Mouse (Mus musculus): ENCODE data around the gene Foxn3. TPM values are rescaled to one million over a fixed set of nuclear protein-coding genes. Genes with fewer than 3 reads are reported as not detected.
A peak's percentile ranks its signal among the peaks of the same experiment; 100 is the strongest.

The Foxn3 gene
- total RNA-seq, 2 experiments from 2014 or later, result 47.3 to 50.9 TPM

DNA sequence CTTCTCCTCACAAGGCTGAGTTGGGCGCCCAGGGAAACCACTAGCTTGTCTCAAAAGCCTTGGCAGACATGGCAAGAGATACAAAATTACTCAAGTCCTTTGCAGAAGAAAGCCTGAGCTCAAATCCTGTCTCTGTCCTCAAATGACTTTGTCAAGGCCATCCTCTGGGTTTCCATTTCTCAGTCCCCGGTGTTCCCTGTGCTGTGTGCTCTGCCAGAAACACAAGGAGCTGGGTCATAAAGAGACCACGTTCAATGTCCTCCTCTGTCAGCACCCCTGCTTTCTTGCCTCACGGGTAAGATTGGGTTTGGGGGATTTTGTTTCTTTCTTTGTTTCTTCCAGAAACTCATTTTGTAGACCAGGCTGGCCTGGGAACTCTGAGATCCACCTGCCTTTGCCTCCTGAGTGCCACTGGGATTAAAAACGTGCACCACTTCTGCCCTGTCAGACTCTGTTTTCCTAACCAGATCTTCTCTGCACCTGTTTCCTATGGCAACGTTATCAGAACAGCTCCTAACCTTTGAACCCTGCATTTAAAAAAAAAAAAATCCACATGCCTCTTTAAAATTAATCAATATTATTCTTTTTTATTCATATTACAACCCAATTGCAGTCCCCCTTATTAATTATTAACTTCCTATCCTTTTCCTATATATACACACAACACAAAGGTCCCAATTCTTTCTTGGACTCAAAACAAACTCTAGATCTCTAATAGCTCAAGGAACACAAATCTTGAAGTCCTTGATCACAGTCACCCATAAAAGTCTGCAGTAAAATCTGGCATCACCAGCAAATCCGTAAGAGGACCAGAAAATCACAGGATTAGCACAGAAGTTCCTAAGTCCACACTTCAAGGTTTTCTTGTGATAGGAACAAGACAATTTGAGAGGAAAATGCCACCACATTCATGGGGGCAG is 144.6 kb downstream of the Foxn3 start:
- DNase-seq (ENCODE audit: low spot score in 2 of 2), result no peak

DNA sequence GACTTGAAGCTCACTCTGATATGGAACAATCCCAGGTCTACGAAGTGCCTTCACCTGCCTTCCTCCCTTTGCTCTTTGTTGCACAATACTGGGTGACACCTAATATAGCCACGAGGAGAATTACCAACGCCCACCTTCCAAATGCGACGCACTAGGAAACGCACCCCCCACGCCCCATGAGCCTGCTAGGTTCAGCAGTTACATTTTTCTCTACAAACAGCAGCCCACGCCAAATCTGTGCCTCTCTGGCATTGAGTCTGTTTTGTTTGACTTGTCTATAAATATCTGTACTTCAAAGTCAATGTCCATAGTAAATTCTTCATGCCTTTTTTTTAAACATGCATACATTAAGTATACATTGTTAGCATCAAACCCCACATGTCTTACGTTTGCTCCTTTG is 145.5 kb downstream of the Foxn3 start:
- peak; percentile 40 to 52 for DNase-seq (ENCODE audit: low spot score in 2 of 2)

DNA sequence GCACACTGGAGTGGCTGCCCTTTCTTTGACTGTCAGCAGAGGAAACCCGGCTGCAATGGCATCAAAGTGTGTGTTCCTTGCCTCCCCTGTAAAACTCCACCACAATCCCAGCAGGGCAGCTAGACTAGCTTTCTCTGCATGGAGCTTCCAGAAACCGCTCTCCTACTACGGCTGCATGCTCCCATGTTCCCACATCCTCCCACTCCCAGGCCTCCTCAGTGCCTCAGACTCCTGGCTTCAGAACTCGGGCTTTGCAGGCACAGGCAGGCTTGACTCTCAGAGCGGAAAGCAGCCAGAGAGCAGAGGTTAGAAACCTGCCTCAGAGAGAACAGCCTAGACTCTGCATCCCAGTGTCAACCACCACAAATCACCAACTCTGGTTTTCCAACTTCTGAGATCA is 147.8 kb downstream of the Foxn3 start:
- no peak for DNase-seq (ENCODE audit: low spot score in 2 of 2)

DNA sequence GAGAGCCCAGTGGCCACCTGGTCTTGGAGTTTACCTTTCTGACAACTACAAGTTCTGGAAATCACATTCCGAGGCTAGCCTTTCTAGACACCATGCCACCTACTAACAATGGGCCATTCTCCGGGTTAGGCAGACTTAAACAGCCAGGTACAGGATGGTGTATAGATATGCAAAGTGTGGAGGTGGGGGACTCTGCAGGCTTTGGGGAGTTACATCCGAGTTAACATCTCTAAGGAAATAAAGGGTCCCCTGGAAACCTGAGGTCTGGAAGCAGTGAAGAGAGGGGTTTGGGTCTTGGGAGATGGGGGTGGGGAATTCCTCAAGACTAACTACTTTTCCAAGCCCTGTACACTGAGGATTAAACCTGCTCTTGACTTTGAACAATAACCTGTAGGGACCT is 150.9 kb downstream of the Foxn3 start:
- DNase-seq (ENCODE audit: low spot score in 2 of 2), result no peak

DNA sequence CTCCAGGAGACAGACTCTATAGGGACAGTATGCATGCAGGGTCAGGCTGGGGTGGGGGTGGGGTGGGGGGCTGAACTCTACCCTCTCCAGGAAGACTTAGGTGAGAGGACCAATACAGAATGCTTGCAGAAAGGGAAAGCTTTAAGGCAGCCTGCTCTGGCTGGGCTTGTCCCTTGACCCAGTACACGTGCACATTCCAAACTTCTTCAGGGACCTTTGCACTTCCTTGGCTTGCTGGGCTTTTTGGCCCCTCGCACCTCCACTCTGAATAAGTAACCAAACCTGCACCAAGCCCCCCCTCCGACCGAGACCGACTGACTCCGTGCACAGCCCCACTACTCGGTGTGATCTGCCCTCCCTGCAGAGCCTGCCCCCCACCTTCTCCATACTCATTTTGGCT is 151.3 kb downstream of the Foxn3 start:
- no peak for DNase-seq (ENCODE audit: low spot score in 2 of 2)

DNA sequence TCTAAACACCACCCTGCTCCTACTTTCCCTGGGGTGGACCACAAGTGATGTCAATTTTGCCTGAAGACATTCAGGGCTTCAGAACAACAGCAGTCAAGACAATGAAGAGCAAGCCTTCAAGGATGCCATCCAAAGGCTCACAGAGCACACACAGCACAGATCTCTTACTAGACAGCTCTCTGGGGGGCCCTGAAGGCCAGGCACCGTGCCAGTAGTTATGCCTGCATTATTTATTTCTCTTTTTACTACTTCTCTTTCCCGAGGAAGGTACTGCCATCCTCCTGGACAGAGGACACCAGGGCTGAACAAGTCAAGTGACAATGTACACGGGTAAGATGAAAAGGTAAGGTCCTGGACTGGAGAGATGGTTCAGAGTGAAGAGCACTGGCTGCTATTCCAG is 154.7 kb downstream of the Foxn3 start:
- no peak for DNase-seq (ENCODE audit: low spot score in 2 of 2)

DNA sequence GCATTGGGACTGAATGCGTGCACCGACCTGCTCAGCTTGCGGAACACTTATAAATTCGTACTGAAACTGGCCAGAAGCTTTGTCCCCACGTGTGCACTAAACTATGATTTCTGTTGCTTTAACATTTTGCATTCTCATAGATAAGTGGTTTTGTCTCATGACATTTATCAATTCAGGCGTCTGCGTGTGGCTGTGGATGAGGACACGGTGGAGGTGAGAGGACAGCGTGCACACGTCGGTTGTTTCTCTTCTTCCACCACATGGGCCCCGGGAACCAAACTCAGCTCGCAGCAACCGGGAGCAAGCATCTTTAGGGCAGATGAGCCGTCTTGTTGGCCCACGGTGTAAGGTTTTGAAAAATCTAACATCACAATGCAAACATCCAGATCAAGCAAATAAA is 155.3 kb downstream of the Foxn3 start:
- no peak for DNase-seq (ENCODE audit: low spot score in 2 of 2)

DNA sequence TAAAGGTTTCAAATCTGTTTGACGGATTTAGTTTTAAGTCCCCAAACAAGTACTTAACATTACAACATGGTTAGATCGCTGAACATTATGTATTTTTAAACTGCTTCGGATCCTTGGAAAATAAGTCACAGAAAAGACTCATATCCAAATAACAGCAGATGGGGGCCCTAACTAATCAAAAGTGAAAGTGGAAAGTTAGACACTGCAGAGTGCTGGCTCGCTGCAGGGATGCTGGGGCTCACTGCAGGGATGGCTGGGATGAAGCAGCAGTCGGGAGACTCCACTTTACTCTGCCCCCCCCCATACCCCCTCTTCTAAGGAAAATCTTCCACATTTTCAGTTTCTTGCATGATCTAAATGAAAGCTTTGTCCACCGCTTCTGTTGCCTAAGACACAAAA is 156.1 kb downstream of the Foxn3 start:
- DNase-seq (ENCODE audit: low spot score in 2 of 2), result no peak

DNA sequence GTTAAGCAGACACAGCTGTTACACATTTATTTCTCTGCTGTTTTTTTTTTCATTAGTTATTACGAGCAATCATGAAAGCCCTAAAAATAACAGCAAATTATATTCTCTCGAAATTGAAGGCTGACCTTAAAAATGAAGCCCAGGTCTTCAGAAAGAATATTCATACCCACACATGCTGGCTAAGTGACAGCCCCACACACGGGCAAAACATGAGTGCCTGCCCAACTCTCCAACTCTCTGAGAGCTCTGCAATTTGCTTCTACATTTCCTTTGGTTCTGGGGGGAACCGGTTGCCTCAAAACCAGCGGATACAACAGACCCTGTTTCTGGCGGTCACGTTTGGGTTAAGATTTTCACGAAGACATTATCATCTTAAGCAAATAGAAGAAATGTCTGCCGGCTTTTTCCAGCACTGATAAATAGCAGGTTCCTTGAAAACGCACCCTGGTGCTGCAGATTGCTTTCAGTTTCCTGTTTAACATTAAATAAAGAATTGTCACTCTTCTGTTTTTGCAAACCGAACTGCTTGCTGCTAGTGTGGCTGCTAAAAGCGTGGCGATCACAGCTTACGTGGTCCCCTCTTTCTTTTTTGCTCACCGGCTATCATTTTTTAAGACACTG is 156.6 kb downstream of the Foxn3 start:
- no peak for DNase-seq (ENCODE audit: low spot score in 2 of 2)

DNA sequence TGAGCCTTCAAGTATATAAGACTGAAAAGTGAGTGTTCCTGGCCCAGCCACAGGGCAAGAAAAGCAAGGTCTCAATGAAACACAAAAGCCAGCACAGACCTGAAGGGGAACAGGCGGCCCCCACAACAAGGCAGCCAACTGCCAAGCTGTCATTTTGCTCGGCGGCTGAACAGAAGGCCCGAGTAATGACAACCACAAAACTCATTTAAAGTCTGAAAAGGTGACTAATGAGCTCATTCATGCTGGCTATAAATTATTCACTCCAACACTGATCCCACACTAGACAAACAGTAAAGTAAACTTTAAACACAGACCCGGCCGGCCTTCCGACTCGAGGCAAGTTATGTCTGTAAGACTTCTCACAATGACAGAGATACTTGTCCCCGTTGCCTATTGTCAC is 157.1 kb downstream of the Foxn3 start:
- DNase-seq (ENCODE audit: low spot score in 2 of 2), result no peak

DNA sequence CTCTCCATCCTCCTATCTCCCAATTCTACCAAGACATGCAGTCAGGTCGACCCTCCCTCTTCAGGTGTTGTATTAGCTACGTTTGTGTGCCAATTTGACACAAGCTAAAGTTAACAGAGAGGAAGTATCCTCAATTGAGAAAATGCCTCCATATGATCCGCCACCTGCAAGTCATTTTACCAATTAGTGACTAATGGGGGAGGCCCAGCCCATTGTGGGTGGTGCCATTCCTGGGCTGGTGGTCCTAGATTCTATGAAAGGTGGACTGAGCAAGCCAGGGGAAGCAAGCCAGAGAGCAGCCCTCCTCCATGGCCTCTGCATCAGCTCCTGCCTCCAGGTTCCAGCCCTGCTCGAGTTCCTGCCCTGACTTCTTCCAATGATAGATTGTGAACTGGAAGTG is 158.0 kb downstream of the Foxn3 start:
- no peak for DNase-seq (ENCODE audit: low spot score in 2 of 2)

DNA sequence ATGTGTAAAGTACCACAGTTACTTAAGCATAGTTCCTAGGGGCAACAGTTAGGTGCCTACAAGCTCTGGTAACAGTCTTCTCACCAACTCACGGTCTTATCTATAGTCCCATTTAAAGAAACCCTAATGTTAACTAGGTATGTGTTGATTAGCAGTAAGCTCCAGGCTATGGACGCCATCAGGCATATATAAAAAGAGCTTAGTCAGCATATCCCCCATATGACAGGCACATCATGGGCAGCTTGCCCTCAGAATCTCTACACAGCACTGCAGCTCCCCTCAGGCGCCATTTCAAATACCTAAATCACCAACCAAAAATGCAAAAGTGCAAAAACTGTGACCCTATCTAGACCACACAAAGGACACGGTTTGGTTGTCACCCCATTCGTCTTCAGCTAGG is 160.4 kb downstream of the Foxn3 start:
- no peak for DNase-seq (ENCODE audit: low spot score in 2 of 2)

DNA sequence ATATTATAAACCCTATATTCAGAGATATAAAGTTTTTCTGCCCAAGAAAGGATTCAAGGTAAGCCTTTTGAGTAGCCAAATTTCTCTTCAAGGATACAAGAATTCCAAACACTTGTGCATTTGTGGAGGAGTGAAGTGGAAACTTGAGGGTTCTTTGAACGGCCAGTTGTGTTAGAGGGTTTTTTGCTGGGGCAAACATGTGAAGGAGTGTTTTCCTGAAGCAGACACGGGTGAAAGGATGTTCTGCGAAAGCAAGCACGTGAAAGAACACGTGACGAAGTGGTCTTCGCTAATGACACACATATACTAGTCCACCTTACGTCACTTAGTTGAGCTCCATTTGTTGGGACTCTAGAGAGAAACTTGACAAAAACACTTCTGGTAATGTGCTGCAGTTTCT is 162.5 kb downstream of the Foxn3 start:
- DNase-seq (ENCODE audit: low spot score in 2 of 2), result no peak

DNA sequence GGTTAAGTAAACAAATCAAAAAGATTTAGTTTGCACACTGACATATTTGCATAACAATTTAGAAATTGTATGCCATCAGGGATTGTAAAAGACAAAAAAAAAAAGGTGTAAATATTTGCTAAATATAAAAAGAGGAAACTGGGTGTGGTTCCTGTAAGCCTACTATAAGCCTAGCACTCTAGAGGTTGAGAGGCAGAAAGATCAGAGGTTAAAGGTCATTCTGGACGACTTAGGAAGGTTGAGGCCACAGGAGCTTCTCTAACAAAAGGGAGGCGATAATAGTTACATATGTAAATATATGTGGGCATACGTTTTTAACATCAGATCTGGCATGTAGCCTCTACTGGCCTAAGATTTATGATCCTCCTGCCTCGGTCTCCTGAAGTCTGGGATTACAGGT is 163.8 kb downstream of the Foxn3 start:
- DNase-seq (ENCODE audit: low spot score in 2 of 2), result no peak

DNA sequence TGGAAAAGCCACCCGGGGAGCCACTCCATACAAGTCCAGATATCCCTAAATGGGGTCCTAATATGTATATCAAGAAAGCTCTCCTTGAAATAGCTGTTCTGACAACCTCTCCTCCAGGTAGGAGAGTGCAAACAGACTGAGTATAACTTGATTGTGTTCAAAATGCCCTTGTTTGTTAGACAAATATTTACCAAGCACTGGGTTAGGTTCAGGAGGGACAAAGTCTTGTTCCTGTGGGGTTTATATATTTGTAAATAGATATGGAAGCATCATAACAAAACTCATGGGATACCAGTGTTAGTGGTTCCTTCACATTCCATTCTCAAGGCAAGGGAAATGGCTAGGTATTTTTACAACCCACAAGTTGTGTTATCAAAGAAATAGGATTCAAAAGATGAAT is 166.9 kb downstream of the Foxn3 start:
- no peak for DNase-seq (ENCODE audit: low spot score in 2 of 2)

DNA sequence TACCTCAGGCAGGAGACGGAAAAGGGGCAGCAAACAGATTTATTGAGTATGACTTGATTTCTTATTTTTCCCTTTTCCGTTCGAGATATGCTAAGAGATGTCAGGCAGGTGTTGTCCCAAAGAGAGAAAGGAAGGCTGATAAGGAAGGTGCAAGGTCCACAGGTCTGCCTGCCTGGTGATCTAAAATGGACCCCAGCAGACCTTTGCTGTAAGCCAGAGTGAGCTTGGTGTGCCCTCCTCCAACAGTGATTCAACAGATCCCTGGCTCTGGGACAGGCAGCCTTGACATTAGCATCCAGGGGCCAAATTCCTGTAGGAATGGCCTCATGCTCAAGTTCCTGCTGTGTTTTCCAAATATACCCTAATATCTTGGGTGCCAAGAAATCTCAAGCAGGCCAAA is 168.3 kb downstream of the Foxn3 start:
- DNase-seq (ENCODE audit: low spot score in 2 of 2), result no peak

DNA sequence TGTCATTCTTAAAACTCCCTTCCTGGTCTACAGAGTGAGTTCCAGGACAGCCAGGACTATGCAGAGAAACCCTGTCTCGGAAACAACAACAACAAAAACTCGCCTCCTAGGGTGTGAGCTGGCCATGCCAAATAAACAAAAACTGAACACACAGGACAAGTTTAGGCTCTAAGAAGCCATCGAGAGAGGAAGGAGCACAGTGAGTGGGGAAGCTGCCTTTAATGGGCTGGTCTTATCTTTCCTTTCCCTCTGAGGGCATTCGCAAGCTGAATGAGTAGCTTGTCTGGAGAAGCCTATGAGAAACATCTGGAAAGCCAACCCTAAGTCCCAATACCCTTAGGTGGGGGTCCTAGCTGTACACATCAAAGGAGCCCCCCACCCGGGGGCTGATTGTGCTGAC is 168.7 kb downstream of the Foxn3 start:
- DNase-seq (ENCODE audit: low spot score in 2 of 2), result no peak

DNA sequence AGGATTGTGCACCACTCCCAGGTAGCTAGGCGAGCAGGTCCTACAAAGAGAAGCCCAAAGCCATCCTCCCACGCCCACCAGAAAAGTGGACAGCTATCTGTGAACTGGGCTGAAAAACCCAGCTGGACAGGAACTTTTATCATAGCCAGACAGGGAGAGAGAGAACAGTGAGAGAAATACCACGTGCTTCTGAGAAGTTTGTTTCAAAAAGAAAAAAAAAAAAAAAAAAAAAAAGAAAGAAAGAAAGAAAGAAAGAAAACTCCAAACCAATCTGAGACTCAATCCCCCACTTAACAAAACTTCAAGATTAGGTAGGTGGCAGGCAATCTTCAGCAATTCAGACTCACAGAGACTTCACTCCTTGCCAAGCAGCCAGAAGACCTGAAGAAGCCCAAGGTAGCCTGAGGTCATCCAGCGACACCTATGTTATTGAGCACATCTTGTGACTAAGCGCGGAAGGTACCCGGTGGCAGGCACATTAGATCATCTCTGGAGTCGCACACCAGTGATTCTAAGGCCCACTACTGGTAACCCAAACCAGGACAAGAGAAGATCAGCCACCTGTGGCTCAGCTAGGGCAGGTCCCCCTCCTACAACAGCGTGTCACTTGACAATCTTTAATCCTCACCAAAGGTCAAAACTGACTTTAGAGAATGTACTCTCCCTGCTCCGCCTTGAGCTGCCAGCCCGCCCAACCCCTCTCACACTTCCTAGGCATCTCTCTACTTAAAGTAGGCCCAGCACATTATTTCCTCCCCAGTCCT is 169.3 kb downstream of the Foxn3 start:
- DNase-seq (ENCODE audit: low spot score in 2 of 2), result no peak

DNA sequence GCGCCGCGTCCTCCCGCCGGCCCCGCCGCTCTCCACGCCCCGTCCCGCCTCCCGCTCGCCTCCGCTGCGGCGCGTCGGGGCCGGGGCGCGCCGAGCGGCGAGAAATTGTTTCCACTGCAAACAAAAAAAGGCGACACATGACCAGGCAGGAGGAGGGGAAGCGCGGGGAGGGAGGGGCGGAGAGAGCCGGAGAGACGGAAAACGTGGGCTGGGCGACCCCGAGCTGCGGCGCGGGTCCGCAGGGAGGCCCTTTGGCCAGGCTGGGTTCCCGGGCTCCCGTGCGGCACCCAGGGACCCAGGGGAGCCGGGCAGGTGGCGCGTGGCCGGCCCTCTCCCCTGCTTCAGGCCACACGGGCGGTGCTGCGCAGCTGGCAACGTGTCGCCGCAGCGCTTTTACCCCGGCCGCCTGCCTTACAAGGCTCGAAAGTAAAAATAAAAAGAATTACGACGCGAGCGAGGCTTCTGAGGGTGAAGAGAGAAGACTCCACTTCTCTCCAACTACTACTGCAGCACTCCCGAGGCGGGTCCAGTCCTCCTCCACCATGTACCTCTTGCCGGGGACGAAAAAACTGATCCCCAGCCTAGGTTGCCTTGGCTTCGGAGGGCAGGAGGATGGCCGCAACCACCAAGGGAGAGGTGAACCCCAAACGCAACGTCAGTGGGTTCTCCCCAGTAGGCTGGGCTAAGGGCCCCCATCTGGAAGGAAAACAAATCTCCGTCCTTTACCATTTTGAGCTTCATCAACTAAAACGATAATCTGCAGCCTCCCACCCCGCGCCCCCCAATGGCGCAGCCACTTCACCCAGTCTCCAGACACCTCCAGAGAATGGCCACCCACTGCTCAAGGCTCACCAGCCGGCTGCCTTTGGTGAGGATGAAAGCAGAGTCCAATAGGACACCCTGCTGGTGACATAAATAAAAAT is 170.2 kb downstream of the Foxn3 start:
- peak; percentile 68 to 84 for DNase-seq (ENCODE audit: low spot score in 2 of 2)

DNA sequence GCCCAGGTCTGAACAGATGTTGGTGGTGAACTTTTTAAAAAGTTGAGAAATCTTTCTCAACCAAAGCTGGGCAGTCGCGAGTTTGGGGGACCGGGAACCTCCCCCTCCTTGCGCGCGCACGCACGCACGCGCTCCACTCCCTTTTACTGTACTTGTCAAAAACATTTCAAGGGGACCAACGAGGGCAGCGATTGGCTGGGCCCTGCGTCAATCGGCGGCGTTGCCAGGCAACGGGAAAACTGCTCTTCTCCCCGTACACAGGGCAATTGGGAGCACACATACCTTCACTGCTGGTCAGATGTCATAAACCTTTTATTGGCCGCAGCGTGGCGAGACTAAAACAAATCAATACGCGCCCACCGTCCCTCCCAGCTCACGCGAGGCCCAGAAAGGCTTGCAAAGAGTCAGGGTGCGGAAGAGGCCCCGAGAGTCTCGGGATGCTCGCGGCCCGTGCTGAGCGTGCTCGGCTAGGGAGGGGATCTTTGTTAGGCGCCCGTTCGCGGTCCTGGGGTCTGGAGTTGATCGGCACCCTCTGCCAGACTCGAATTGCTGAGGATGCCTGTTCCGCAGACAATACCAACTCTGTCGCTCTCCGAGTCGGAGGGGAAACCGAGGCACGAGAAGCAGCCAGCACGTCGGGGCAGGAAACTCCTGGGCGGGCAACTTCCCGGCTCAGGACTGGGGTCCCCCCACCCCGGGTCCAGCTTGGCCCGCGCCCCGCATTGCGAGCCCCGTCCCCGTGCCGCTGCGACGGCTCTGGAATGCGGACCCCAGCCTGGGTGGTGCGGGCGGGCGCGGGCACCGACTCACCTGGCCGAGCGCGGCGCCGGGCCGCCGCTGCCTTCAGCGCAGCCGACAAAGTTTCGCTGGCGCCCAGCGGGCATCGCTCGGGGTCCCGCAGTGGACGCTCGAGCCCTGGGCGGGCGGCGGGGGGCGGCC is 171.2 kb downstream of the Foxn3 start:
- DNase-seq (ENCODE audit: low spot score in 2 of 2), result peak; percentile 99 to 100
